Mouse (Mus musculus): ENCODE data around the gene Snx4. TPM values are rescaled to one million over a fixed set of nuclear protein-coding genes. Genes with fewer than 3 reads are reported as not detected.
A peak's percentile ranks its signal among the peaks of the same experiment; 100 is the strongest.

The Snx4 gene
- polyA plus RNA-seq, 1 experiment from 2014 or later: 110 TPM

DNA sequence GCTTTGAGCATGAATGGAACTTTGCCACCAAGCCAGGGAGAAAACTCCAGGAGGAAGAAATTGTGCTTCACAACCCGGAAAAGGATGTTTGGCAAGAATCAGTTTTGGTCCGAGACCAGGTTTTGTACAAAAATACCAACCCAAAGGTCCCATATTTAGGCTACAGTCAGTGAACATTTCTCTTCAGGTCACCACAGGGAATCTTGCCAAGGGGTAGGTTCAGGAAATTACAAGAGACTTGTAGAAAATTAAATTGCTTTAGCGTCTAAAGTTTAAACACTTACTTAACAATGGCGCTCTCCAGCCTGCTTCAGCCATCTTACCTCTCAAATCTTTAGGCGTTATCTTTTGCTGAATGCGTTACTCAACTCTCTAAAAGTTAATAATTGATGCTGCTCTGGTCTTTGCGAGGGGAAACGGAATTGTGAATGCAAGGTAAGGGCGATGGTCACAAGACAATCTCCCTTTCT is 556 bp upstream of the Snx4 start:
- H3K27ac ChIP-seq (ENCODE audit: low read depth): peak overlapping the region; percentile 94
- 7% methylated on average over 9 of the region's 9 CpGs for WGBS

DNA sequence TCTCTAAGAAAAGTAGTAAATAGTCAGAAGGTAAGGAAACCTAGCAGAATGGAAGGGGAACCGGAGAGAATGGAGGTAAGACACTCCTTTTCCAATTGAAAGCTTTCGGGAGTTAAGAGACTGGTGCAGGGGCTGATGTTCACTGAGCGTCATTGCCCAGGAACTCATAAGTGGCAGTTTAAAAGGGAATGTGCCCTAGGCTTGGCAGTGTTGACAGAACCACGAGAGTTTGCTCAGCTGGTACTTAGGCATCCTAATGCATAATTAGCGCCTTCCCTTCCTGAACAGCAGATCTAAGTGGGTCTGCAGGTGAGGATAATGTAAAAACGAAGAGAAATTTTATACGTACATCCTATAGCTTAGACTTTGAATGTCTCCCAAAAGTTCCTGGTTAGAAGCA is 4.4 kb downstream of the Snx4 start:
- H3K9me3 ChIP-seq (ENCODE audit: low read depth, low read length): no peaks in the 10 kb centered on the region
- peaks cover 10% of the 10 kb centered on the region; the same call in 1 of the 2 replicates for H3K4me1 ChIP-seq (ENCODE audit: insufficient read depth)
- no peak overlapping the region for H3K9ac ChIP-seq
- DNase-seq: peak; percentile 75
- peaks cover 4% of the 10 kb centered on the region; the same call in 1 of the 2 replicates for H3K36me3 ChIP-seq (ENCODE audit: insufficient read depth)
- WGBS: 66% methylated on average over 7 of the region's 7 CpGs
- no peak for TF ChIP-seq CTCF (IDR thresholded peaks at IDR 0.05; ENCODE audit: low read depth)
- no peak overlapping the region for H3K4me3 ChIP-seq (ENCODE audit: low read depth, low read length)
- peak overlapping the region; percentile 46 for H3K4me2 ChIP-seq
- H3K27me3 ChIP-seq (ENCODE audit: insufficient read depth, low read length): no peaks in the 10 kb centered on the region
- ATAC-seq (ENCODE audit: insufficient read depth): no peak
- peak overlapping the region; percentile 60 for H3K27ac ChIP-seq (ENCODE audit: low read depth)

More for the DNA sequence above, 556 bp upstream of the Snx4 start:
- peak overlapping the region; percentile 96 for H3K9ac ChIP-seq
- H3K4me3 ChIP-seq (ENCODE audit: low read depth, low read length): peak overlapping the region; percentile 97
- peaks cover 5% of the 10 kb centered on the region; the same call in 1 of the 2 replicates for H3K4me1 ChIP-seq (ENCODE audit: insufficient read depth)
- no peak for TF ChIP-seq CTCF (IDR thresholded peaks at IDR 0.05; ENCODE audit: low read depth)
- 0 out of 2 replicates have a peak, but pooled peaks cover 4% of the 10 kb centered on the region for H3K36me3 ChIP-seq (ENCODE audit: insufficient read depth)
- peak overlapping the region; percentile 80 for H3K4me2 ChIP-seq
- ATAC-seq (ENCODE audit: insufficient read depth): peak; percentile 13; the same call in 1 of the 2 replicates
- peak; percentile 64 for DNase-seq
- H3K9me3 ChIP-seq (ENCODE audit: low read depth, low read length): no peaks in the 10 kb centered on the region
- H3K27me3 ChIP-seq (ENCODE audit: insufficient read depth, low read length): no peaks in the 10 kb centered on the region

DNA sequence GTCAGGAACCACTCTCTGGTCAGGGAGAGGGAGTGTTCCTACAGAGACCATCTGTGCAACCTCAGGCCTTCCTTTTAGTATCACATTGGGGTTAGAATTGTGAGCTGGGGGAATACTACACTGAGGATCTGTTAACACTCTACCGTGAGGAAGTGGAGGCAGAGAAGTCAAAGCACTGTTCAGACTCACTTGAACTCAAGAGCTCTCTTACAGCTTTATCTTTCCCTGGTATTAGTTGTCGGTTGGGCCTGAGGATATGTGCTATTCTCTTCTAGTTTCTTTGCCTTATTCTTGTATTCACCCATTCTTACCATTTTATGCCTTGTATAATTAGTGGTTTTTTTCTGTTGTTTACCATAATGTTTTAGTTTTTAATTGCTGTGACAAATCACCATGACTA is 7.3 kb downstream of the Snx4 start:
- no peaks in the 10 kb centered on the region for H3K27me3 ChIP-seq (ENCODE audit: insufficient read depth, low read length)
- H3K9me3 ChIP-seq (ENCODE audit: low read depth, low read length): no peaks in the 10 kb centered on the region
- no peak overlapping the region for H3K27ac ChIP-seq (ENCODE audit: low read depth)
- no peak for TF ChIP-seq CTCF (IDR thresholded peaks at IDR 0.05; ENCODE audit: low read depth)
- H3K36me3 ChIP-seq (ENCODE audit: insufficient read depth): peaks cover 7% of the 10 kb centered on the region
- H3K4me2 ChIP-seq: no peak overlapping the region
- peaks cover 19% of the 10 kb centered on the region for H3K4me1 ChIP-seq (ENCODE audit: insufficient read depth)
- ATAC-seq (ENCODE audit: insufficient read depth) (no peak), DNase-seq (no peak)
- no peak overlapping the region for H3K9ac ChIP-seq
- WGBS: 65% methylated on average over 2 of the region's 2 CpGs
- no peak overlapping the region for H3K4me3 ChIP-seq (ENCODE audit: low read depth, low read length)

DNA sequence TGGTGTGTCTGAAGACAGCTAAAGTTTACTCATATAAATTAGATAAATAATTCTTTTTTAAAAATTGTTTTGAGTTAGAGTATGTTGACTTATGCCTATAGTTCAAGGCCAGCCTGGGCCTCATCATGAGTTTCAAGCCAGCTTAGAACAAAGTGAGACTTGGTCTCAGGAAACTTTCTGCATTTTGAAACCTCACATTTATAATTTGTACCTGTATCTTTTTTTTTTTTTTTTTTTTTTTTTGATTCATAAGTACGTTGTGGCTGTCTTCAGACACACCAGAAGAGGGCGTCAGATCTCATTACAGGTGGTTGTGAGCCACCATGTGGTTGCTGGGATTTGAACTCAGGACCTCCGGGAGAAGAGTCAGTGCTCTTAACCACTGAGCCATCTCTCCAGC is 8.6 kb downstream of the Snx4 start:
- H3K4me1 ChIP-seq (ENCODE audit: insufficient read depth): peaks cover 14% of the 10 kb centered on the region

DNA sequence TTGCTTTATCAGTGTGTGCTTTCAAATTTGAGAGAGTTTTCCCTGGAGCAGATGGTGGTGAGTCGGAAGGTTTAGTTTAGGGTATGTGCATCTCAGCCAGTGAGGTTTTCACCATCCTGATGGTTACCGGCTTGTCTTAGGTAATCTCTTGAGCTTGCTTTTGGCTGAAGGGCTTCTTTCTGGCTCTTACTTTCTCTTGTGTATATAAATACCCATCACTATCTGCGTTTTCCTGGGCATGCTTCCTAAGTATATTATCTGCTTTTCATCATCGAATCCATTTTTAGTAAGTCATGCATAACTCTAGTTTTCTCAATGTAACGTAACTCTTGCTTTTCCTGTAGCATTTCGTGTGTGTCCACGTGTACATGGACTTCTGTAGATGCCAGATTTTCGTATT is 9.6 kb downstream of the Snx4 start:
- ATAC-seq (ENCODE audit: insufficient read depth) (no peak), DNase-seq (no peak)
- H3K36me3 ChIP-seq (ENCODE audit: insufficient read depth): peaks cover 27% of the 10 kb centered on the region
- peaks cover 14% of the 10 kb centered on the region for H3K4me1 ChIP-seq (ENCODE audit: insufficient read depth)
- WGBS: 69% methylated on average over 8 of the region's 8 CpGs
- H3K4me3 ChIP-seq (ENCODE audit: low read depth, low read length): no peak overlapping the region
- TF ChIP-seq CTCF (IDR thresholded peaks at IDR 0.05; ENCODE audit: low read depth): no peak
- H3K9ac ChIP-seq: no peak overlapping the region; the same call in 1 of the 2 replicates
- peak overlapping the region; percentile 50; the same call in 1 of the 2 replicates for H3K27ac ChIP-seq (ENCODE audit: low read depth)
- no peaks in the 10 kb centered on the region for H3K9me3 ChIP-seq (ENCODE audit: low read depth, low read length)
- H3K4me2 ChIP-seq: no peak overlapping the region
- H3K27me3 ChIP-seq (ENCODE audit: insufficient read depth, low read length): no peaks in the 10 kb centered on the region

More for the DNA sequence above, 8.6 kb downstream of the Snx4 start:
- no peaks in the 10 kb centered on the region for H3K9me3 ChIP-seq (ENCODE audit: low read depth, low read length)
- H3K27ac ChIP-seq (ENCODE audit: low read depth): no peak overlapping the region
- no peak overlapping the region for H3K4me3 ChIP-seq (ENCODE audit: low read depth, low read length)
- H3K27me3 ChIP-seq (ENCODE audit: insufficient read depth, low read length): no peaks in the 10 kb centered on the region
- H3K9ac ChIP-seq: no peak overlapping the region
- DNase-seq (no peak), ATAC-seq (ENCODE audit: insufficient read depth) (no peak)
- WGBS: 74% methylated on average over 3 of the region's 3 CpGs
- peaks cover 17% of the 10 kb centered on the region for H3K36me3 ChIP-seq (ENCODE audit: insufficient read depth)
- TF ChIP-seq CTCF (IDR thresholded peaks at IDR 0.05; ENCODE audit: low read depth): no peak
- no peak overlapping the region for H3K4me2 ChIP-seq

DNA sequence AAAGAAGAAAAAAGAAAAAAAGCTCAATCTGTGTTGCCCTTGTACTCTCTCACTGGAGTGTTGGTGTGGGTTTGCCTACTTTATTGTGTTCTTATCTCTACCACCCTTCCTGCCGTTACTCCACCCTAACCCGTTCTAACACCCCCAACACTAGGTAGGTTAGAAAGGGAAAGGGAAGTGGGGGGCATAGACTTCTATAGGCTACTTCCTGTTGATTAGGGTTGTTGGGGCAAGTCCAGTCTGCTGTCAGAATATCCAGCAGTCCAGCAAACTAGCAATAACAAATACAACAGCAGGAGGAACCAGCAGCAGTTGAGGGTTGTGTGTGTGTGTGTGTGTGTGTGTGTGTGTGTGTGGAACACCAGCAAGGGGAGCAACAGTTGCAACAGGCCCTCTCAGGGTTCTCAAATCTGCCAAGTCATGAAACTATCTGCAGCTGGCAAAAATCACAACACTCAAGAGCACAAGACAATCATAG is 10.4 kb downstream of the Snx4 start:
- H3K4me3 ChIP-seq (ENCODE audit: low read depth, low read length): no peak overlapping the region
- TF ChIP-seq CTCF (IDR thresholded peaks at IDR 0.05; ENCODE audit: low read depth): no peak
- DNase-seq (peak; percentile 45), ATAC-seq (ENCODE audit: insufficient read depth) (peak; percentile 31; the same call in 1 of the 2 replicates)
- H3K27ac ChIP-seq (ENCODE audit: low read depth): peak overlapping the region; percentile 50; the same call in 1 of the 2 replicates
- 45% methylated on average over 2 of the region's 2 CpGs for WGBS
- no peak overlapping the region for H3K4me2 ChIP-seq
- H3K27me3 ChIP-seq (ENCODE audit: insufficient read depth, low read length): no peaks in the 10 kb centered on the region
- H3K9me3 ChIP-seq (ENCODE audit: low read depth, low read length): no peaks in the 10 kb centered on the region
- peaks cover 14% of the 10 kb centered on the region for H3K4me1 ChIP-seq (ENCODE audit: insufficient read depth)
- peaks cover 35% of the 10 kb centered on the region for H3K36me3 ChIP-seq (ENCODE audit: insufficient read depth)
- H3K9ac ChIP-seq: no peak overlapping the region

DNA sequence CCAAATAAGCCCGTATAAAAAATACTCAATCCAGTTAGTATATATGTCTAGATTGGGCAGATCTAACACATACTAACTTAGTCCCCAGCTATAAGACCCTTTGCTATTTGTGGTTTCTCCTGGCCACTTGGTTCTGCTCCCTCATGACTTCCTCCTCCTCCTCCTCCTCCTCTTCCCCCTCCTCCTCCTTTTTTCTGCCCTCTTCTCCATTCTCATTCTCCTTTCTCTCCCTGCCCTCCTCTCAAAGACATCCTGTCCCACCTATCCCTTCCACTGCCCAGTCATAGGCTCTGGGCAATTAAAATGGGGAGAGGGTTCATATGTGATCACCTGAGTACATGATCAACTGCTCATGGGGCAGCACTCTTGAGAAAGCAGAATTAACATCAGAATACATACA is 10.9 kb downstream of the Snx4 start:
- H3K27ac ChIP-seq (ENCODE audit: low read depth): peak overlapping the region; percentile 50; the same call in 1 of the 2 replicates
- 50% methylated on average over 1 of the region's 1 CpGs for WGBS

More for the DNA sequence above, 10.9 kb downstream of the Snx4 start:
- DNase-seq (no peak), ATAC-seq (ENCODE audit: insufficient read depth) (0 out of 2 replicates have a peak, but pooled peaks have one; percentile 14)
- Histone ChIP-seq H3K4me2 (no peak overlapping the region), H3K4me1 (ENCODE audit: insufficient read depth) (peaks cover 14% of the 10 kb centered on the region), H3K27me3 (ENCODE audit: insufficient read depth, low read length) (no peaks in the 10 kb centered on the region), H3K9ac (no peak overlapping the region), H3K9me3 (ENCODE audit: low read depth, low read length) (no peaks in the 10 kb centered on the region), H3K4me3 (ENCODE audit: low read depth, low read length) (no peak overlapping the region), H3K36me3 (ENCODE audit: insufficient read depth) (peaks cover 40% of the 10 kb centered on the region)
- no peak for TF ChIP-seq CTCF (IDR thresholded peaks at IDR 0.05; ENCODE audit: low read depth)
